Comparison of ENCODE assay signal across 10 mouse cellular contexts in the genomic region with DNA sequence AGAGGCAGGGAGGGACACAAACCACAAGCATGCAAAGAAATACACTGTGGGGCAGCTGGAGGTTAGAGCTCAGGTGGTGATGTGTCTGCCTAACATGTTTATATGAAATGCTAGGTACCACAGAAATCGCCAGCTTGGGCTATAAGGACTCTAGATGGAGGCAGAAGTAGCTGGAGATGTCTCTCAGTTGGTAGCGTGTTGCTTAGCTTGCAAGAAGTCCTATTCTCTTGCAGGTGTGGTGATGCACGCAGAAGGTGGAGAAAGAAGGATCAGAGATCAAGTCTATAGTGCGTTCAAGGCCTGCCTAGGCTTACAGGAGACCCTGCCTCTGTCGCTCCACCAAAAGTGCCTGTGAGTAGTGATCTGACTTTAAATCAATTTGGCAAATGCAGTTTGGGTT. TPM values are rescaled to one million over a fixed set of nuclear protein-coding genes. Genes with fewer than 3 reads are reported as not detected.
A peak's percentile ranks its signal among the peaks of the same experiment; 100 is the strongest.
DNase-seq lines count a peak whose midpoint lies in the region; ATAC-seq and TF ChIP-seq lines count a peak whose summit lies in the region.
"Had no signal": no experiment of that assay in that cellular context is flagged by ENCODE, and none has a peak within 500 bp of the region (broad histone marks: within the 10 kb centered on the region; RNA-seq: fewer than 3 reads in every experiment).

No protein-coding gene starts in this region.

- in situ Hi-C loops in ES-E14 (cut with MboI; ENCODE audit: low sequenced_read_pairs in 2 of 2, unreplicated experiment in 2 of 2), result no loop called here

- no peak for ATAC-seq in heart, embryonic 14.5 days (ENCODE audit: insufficient number of reproducible peaks, insufficient read depth, low FRiP score, low read depth)
- ATAC-seq in hindbrain, embryonic 12.5 days (ENCODE audit: low FRiP score), result no peak
- ATAC-seq in midbrain, embryonic 11.5 days (ENCODE audit: low FRiP score), result no peak

- WGBS in heart, embryonic 14.5 days, result 81% methylated on average over 5 of the region's 5 CpGs
- WGBS in hindbrain, embryonic 12.5 days, result 84% methylated on average over 5 of the region's 5 CpGs
- 86% methylated on average over 5 of the region's 5 CpGs for WGBS in midbrain, embryonic 11.5 days

- peak overlapping the region; percentile 86 for H3K4me2 ChIP-seq in heart, embryonic 14.5 days (ENCODE audit: low read length)
- peak overlapping the region; percentile 90 for H3K4me2 ChIP-seq in hindbrain, embryonic 12.5 days (replicated peaks)
- H3K4me2 ChIP-seq in midbrain, embryonic 11.5 days, result no peak overlapping the region

- H3K27ac ChIP-seq in heart, embryonic 14.5 days (replicated peaks in 1 of 2; ENCODE audit: control insufficient read depth in 1 of 2, insufficient read depth in 1 of 2, low read depth in 2 of 2, low read length in 2 of 2), result peak overlapping the region in 1 of 2 experiments; percentile 97; a peak in 1 of 4 replicates
- 0 out of 2 replicates have a peak overlapping the region, but pooled peaks have one; percentile 4 for H3K27ac ChIP-seq in ES-E14 (ENCODE audit: insufficient read depth, low read depth, low read length, poor library complexity, severe bottlenecking)
- peak overlapping the region; percentile 98 for H3K27ac ChIP-seq in hindbrain, embryonic 12.5 days
- no peak overlapping the region for H3K27ac ChIP-seq in midbrain, embryonic 11.5 days (ENCODE audit: low read depth, low read length)

- H3K9ac ChIP-seq in heart, embryonic 14.5 days (ENCODE audit: low read length), result peak overlapping the region; percentile 94
- peak overlapping the region; percentile 5; the same call in 1 of the 2 replicates for H3K9ac ChIP-seq in ES-E14 (ENCODE audit: insufficient read depth, low read depth, low read length, poor library complexity, severe bottlenecking)
- no peak overlapping the region for H3K9ac ChIP-seq in hindbrain, embryonic 12.5 days
- H3K9ac ChIP-seq in midbrain, embryonic 11.5 days (ENCODE audit: low read length), result 0 out of 2 replicates have a peak overlapping the region, but pooled peaks have one; percentile 88

- no peaks in the 10 kb centered on the region for H3K9me3 ChIP-seq in heart, embryonic 14.5 days (ENCODE audit: control insufficient read depth, low read length)
- no peaks in the 10 kb centered on the region for H3K9me3 ChIP-seq in ES-E14 (ENCODE audit: control insufficient read depth, insufficient read depth, low read depth, low read length)
- no peaks in the 10 kb centered on the region for H3K9me3 ChIP-seq in hindbrain, embryonic 12.5 days (replicated peaks)
- no peaks in the 10 kb centered on the region for H3K9me3 ChIP-seq in midbrain, embryonic 11.5 days (ENCODE audit: control insufficient read depth, low read length)

- peaks cover 10% of the 10 kb centered on the region; the same call in 1 of the 2 replicates for H3K36me3 ChIP-seq in heart, embryonic 14.5 days (ENCODE audit: control insufficient read depth, insufficient read depth, low read length)
- peaks cover 2% of the 10 kb centered on the region; the same call in 1 of the 2 replicates for H3K36me3 ChIP-seq in ES-E14 (ENCODE audit: control insufficient read depth, insufficient read depth, low read length, poor library complexity, severe bottlenecking)
- H3K36me3 ChIP-seq in hindbrain, embryonic 12.5 days, result peaks cover 5% of the 10 kb centered on the region; the same call in 1 of the 2 replicates
- H3K36me3 ChIP-seq in midbrain, embryonic 11.5 days (ENCODE audit: control insufficient read depth, insufficient read depth, low read length), result no peaks in the 10 kb centered on the region

- DNase-seq in heart, adult 8-10 months (ENCODE audit: low spot score), result no peak
- DNase-seq in ES-E14 (ENCODE audit: low read depth, low spot score), result no peak
- DNase-seq in midbrain, embryonic 11.5 days (ENCODE audit: low spot score, missing footprints), result no peak
- no peak for DNase-seq in urinary bladder, adult 18-20 months (ENCODE audit: low spot score in 2 of 2)
- no peak for DNase-seq in layer of hippocampus, postnatal 25 days (ENCODE audit: extremely low spot score in 1 of 2, low spot score in 1 of 2)
- no peak for DNase-seq in spleen, postnatal 10 days (ENCODE audit: low spot score in 2 of 2)

- no peaks in the 10 kb centered on the region for H3K27me3 ChIP-seq in heart, embryonic 14.5 days (ENCODE audit: control insufficient read depth, insufficient read depth, low read length)
- no peaks in the 10 kb centered on the region for H3K27me3 ChIP-seq in hindbrain, embryonic 12.5 days
- H3K27me3 ChIP-seq in midbrain, embryonic 11.5 days (ENCODE audit: control insufficient read depth, insufficient read depth, low read length), result no peaks in the 10 kb centered on the region

- no peak overlapping the region for H3K4me3 ChIP-seq in heart, embryonic 14.5 days (ENCODE audit: control insufficient read depth in 1 of 2, insufficient read depth in 1 of 2, low read depth in 1 of 2, low read length in 2 of 2)
- H3K4me3 ChIP-seq in ES-E14 (ENCODE audit: insufficient read depth in 1 of 2, low read depth in 1 of 2, low read length in 2 of 2, poor library complexity in 1 of 2, severe bottlenecking in 1 of 2), result peak overlapping the region; percentile 6 to 83; a peak in 1 of 4 replicates
- no peak overlapping the region for H3K4me3 ChIP-seq in hindbrain, embryonic 12.5 days
- H3K4me3 ChIP-seq in midbrain, embryonic 11.5 days (ENCODE audit: low read depth, low read length), result no peak overlapping the region

- H3K4me1 ChIP-seq in heart, embryonic 14.5 days (ENCODE audit: control insufficient read depth in 2 of 2, insufficient read depth in 2 of 2, low read length in 2 of 2), result peaks cover 16 to 29% of the 10 kb centered on the region in 2 experiments
- H3K4me1 ChIP-seq in ES-E14 (ENCODE audit: control insufficient read depth in 2 of 2, insufficient read depth in 2 of 2, low read length in 2 of 2, poor library complexity in 1 of 2), result peaks cover 0 to 22% of the 10 kb centered on the region in 2 experiments; a peak in 3 of 4 replicates
- peaks cover 29% of the 10 kb centered on the region for H3K4me1 ChIP-seq in hindbrain, embryonic 12.5 days
- peaks cover 19% of the 10 kb centered on the region for H3K4me1 ChIP-seq in midbrain, embryonic 11.5 days (ENCODE audit: control insufficient read depth, insufficient read depth, low read length)

TF ChIP-seq in ES-E14, 5 proteins besides CTCF, POLR2A, EP300 and RAD21:
- no peak for TF ChIP-seq ZC3H11A (IDR thresholded peaks at IDR 0.05; ENCODE audit: borderline replicate concordance, low read depth, low read length)

RNA-seq across cellular contexts. Expression of a gene that starts 1.5 kb away (rescaled TPM):
- 30.7 and 33.2 TPM in 2 replicates for polyA plus RNA-seq in heart, embryonic 14.5 days (2014; fragmentation: Nextera tagmentation; extraction: Ambion mirVana)
- total RNA-seq in heart, adult 8-10 months (2022), result 10 to 100 TPM; 44.8 to 49.1 (median 46.3) TPM
- 18.4 and 23.3 TPM in 2 replicates for total RNA-seq in ES-E14 (2012; rRNA removed)
- polyA plus RNA-seq in hindbrain, embryonic 12.5 days (2016; fragmentation: Nextera tagmentation; extraction: Ambion mirVana), result 54.3 and 58.7 TPM in 2 replicates
- polyA plus RNA-seq in midbrain, embryonic 11.5 days (2014; fragmentation: Nextera tagmentation; extraction: Ambion mirVana), result 20.5 and 25.7 TPM in 2 replicates
- 10 to 100 TPM; 57.1 to 59.0 TPM for total RNA-seq in layer of hippocampus, postnatal 25 days (2021)

RNA-seq across cellular contexts. Expression of a gene that starts 20.2 kb away (rescaled TPM):
- not detected in 2 replicates for polyA plus RNA-seq in heart, embryonic 14.5 days (2014; fragmentation: Nextera tagmentation; extraction: Ambion mirVana)
- total RNA-seq in heart, adult 8-10 months (2022), result under 1 TPM in 1 of 4 experiments, not detected in 3; 0.65 TPM
- 4.2 TPM in 1 of 2 replicates, not detected in the other for total RNA-seq in ES-E14 (2012; rRNA removed)
- polyA plus RNA-seq in hindbrain, embryonic 12.5 days (2016; fragmentation: Nextera tagmentation; extraction: Ambion mirVana), result not detected in 2 replicates
- not detected in 2 replicates for polyA plus RNA-seq in midbrain, embryonic 11.5 days (2014; fragmentation: Nextera tagmentation; extraction: Ambion mirVana)
- total RNA-seq in layer of hippocampus, postnatal 25 days (2021), result not detected
- total RNA-seq: adrenal gland, postnatal 25 days; left cerebral cortex, postnatal 36 days had no signal

RNA-seq across cellular contexts. Expression of a gene that starts 23.9 kb away (rescaled TPM):
- 0.16 TPM in 1 of 2 replicates, not detected in the other for polyA plus RNA-seq in heart, embryonic 14.5 days (2014; fragmentation: Nextera tagmentation; extraction: Ambion mirVana)
- total RNA-seq in heart, adult 8-10 months (2022), result not detected
- total RNA-seq in ES-E14 (2012; rRNA removed), result 0.11 TPM in 1 of 2 replicates, not detected in the other
- polyA plus RNA-seq in hindbrain, embryonic 12.5 days (2016; fragmentation: Nextera tagmentation; extraction: Ambion mirVana), result 0.22 and 0.61 TPM in 2 replicates
- 0.11 TPM in 1 of 2 replicates, not detected in the other for polyA plus RNA-seq in midbrain, embryonic 11.5 days (2014; fragmentation: Nextera tagmentation; extraction: Ambion mirVana)
- total RNA-seq in layer of hippocampus, postnatal 25 days (2021), result not detected
- total RNA-seq: adrenal gland, postnatal 25 days had no signal

RNA-seq across cellular contexts. Expression of a gene that starts 24.0 kb away (rescaled TPM):
- polyA plus RNA-seq in heart, embryonic 14.5 days (2014; fragmentation: Nextera tagmentation; extraction: Ambion mirVana), result 13.6 and 14.5 TPM in 2 replicates
- 1 to 10 TPM; 2.6 to 6.3 (median 4.1) TPM for total RNA-seq in heart, adult 8-10 months (2022)
- total RNA-seq in ES-E14 (2012; rRNA removed), result 10.5 and 17.3 TPM in 2 replicates
- 15.5 and 17.4 TPM in 2 replicates for polyA plus RNA-seq in hindbrain, embryonic 12.5 days (2016; fragmentation: Nextera tagmentation; extraction: Ambion mirVana)
- polyA plus RNA-seq in midbrain, embryonic 11.5 days (2014; fragmentation: Nextera tagmentation; extraction: Ambion mirVana), result 9.1 and 10.3 TPM in 2 replicates
- total RNA-seq in layer of hippocampus, postnatal 25 days (2021), result 10 to 100 TPM; 24.3 to 25.3 TPM

RNA-seq across cellular contexts. Expression of a gene that starts 33.1 kb away (rescaled TPM):
- polyA plus RNA-seq in heart, embryonic 14.5 days (2014; fragmentation: Nextera tagmentation; extraction: Ambion mirVana), result 29.0 and 30.1 TPM in 2 replicates
- total RNA-seq in heart, adult 8-10 months (2022), result 10 to 100 TPM; 30.5 to 40.3 (median 39.1) TPM
- 4.7 and 8.3 TPM in 2 replicates for total RNA-seq in ES-E14 (2012; rRNA removed)
- polyA plus RNA-seq in hindbrain, embryonic 12.5 days (2016; fragmentation: Nextera tagmentation; extraction: Ambion mirVana), result 15.1 and 15.6 TPM in 2 replicates
- polyA plus RNA-seq in midbrain, embryonic 11.5 days (2014; fragmentation: Nextera tagmentation; extraction: Ambion mirVana), result 6.4 and 9.0 TPM in 2 replicates
- 10 to 100 TPM; 14.2 to 14.9 TPM for total RNA-seq in layer of hippocampus, postnatal 25 days (2021)

Comparison
In these comparisons a context has a peak if more than half of its experiments do, and no peak if none do; other contexts are left out.
1. H3K4me3 ChIP-seq: peak in ES-E14 (2 of 2); none in heart, embryonic 14.5 days (0 of 2), hindbrain, embryonic 12.5 days (single experiment) and midbrain, embryonic 11.5 days (single experiment).